Mouse (Mus musculus) heart, embryonic 12.5 days (tissue): ENCODE measurements around the gene Zdhhc13. TPM values are rescaled to one million over a fixed set of nuclear protein-coding genes. Genes with fewer than 3 reads are reported as not detected.

Experiments used
- ATAC-seq: fragments of 200-750 bp; cut with Nextera tagmentation; 2 replicates; pipeline ENCODE4 v1.8.0; 2017; ENCODE audit warnings: moderate TSS enrichment, moderate library complexity; ENCODE audit not compliant: insufficient number of reproducible peaks, low FRiP score
- H3K27ac ChIP-seq: fragments of 300-500 bp; sonication (generic); 2 replicates; pipeline ENCODE4 v1.5.1; 2016; ENCODE audit warnings: mild to moderate bottlenecking, moderate library complexity; ENCODE audit not compliant: poor library complexity, severe bottlenecking
- H3K27me3 ChIP-seq: fragments of 300-500 bp; sonication (generic); replicated peaks from 2 replicates; pipeline ENCODE4 v1.6.1; 2016; ENCODE audit warnings: mild to moderate bottlenecking, moderate library complexity
- H3K36me3 ChIP-seq: fragments of 300-500 bp; sonication (generic); 2 replicates; pipeline ENCODE4 v1.6.1; 2016; ENCODE audit warnings: mild to moderate bottlenecking, moderate library complexity
- H3K4me1 ChIP-seq: fragments of 300-500 bp; sonication (generic); replicated peaks from 2 replicates; pipeline ENCODE4 v1.6.1; 2016; ENCODE audit warnings: mild to moderate bottlenecking
- H3K4me2 ChIP-seq: fragments of 300-500 bp; sonication (generic); 2 replicates; pipeline ENCODE4 v1.6.1; 2016; ENCODE audit warnings: mild to moderate bottlenecking, moderate library complexity
- H3K4me3 ChIP-seq: fragments of 300-500 bp; sonication (generic); 2 replicates; pipeline ENCODE4 v1.5.1; 2016; ENCODE audit warnings: mild to moderate bottlenecking
- H3K9ac ChIP-seq: fragments of 300-500 bp; sonication (generic); 2 replicates; pipeline ENCODE4 v1.6.1; 2016; ENCODE audit warnings: mild to moderate bottlenecking, moderate library complexity
- H3K9me3 ChIP-seq: fragments of 300-500 bp; sonication (generic); replicated peaks from 2 replicates; pipeline ENCODE4 v1.6.1; 2016; ENCODE audit warnings: mild to moderate bottlenecking, moderate library complexity
- WGBS: fragments of 180-500 bp; shearing (Covaris S2); methylation state at CpG from one replicate; pipeline ENCODE4 v1.1.7; 2016; 5-methylcytosine and 5-hydroxymethylcytosine counted together
- polyA plus RNA-seq: library from polyadenylated mRNA; unstranded; fragments of >200 nt; fragmentation: Nextera tagmentation; extraction: Ambion mirVana; gene quantifications from 2 replicates; pipeline ENCODE4 v1.2.1, GENCODE M21; 2016

Gene Zdhhc13
- polyA plus RNA-seq, 1 experiment from 2014 or later: 36.1 TPM

- H3K4me2 ChIP-seq: peak overlapping the region; percentile 82
- no peak for ATAC-seq
- H3K4me1 ChIP-seq: peaks cover 9% of the 10 kb centered on the region
- H3K4me3 ChIP-seq: peak overlapping the region; percentile 97
- WGBS: 53% methylated on average over 3 of the region's 3 CpGs
- no peaks in the 10 kb centered on the region for H3K9me3 ChIP-seq
- no peaks in the 10 kb centered on the region for H3K36me3 ChIP-seq
- no peaks in the 10 kb centered on the region for H3K27me3 ChIP-seq
- no peak overlapping the region for H3K9ac ChIP-seq
- H3K27ac ChIP-seq: 0 out of 2 replicates have a peak overlapping the region, but pooled peaks have one; percentile 6
These were observed 455 bp upstream of the Zdhhc13 start for GRCm38 (mm10) chr7:48788348-48788747.

DNA sequence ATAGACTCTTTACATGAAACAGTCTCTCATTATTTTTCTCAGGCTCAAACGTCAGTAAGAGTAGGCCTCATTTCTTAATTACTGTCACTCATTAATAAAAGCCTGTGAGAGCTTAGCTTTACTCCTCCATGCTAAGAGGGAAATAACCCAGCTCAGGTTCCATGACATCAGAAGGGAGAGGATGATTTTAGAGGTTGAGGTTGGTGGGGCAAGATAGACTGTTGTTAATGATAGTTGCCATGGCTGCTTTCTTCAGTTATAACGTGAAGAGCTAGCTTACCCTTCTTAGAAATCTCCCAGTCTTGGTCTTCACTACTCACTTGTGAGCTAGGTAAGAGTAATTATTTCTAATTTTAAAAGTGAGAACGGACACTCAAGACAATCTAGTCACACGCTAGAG, 1.3 kb downstream of the Zdhhc13 start:
- no peaks in the 10 kb centered on the region for H3K27me3 ChIP-seq
- no peak overlapping the region for H3K4me3 ChIP-seq
- no peak overlapping the region for H3K9ac ChIP-seq
- 58% methylated on average over 4 of the region's 4 CpGs for WGBS
- H3K4me2 ChIP-seq: 0 out of 2 replicates have a peak overlapping the region, but pooled peaks have one; percentile 40
- H3K4me1 ChIP-seq: peaks cover 9% of the 10 kb centered on the region
- H3K9me3 ChIP-seq: no peaks in the 10 kb centered on the region
- 0 out of 2 replicates have a peak, but pooled peaks cover 5% of the 10 kb centered on the region for H3K36me3 ChIP-seq
- H3K27ac ChIP-seq: no peak overlapping the region
- no peak for ATAC-seq

DNA sequence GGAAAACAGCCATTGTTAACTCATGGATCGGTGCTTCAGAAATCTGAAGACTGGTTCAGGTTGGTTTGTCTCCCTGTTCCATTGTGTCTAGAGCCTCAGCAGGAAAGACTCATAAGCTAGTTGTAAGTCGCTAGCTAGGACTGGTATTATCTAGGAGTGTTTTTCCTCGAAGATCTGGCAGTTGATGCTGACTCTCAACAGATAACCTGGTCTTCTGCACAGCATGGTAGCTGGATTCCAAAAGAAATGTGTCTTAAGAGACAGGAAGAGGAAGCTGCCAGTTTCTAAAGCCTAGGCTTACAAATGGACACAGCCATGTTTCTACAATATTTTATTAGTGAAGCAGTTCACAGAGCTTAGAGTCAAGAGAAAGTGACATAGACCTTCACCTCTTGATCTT, 2.6 kb downstream of the Zdhhc13 start:
- Histone ChIP-seq H3K27me3 (no peaks in the 10 kb centered on the region), H3K9ac (no peak overlapping the region), H3K36me3 (peaks cover 9% of the 10 kb centered on the region; the same call in 1 of the 2 replicates), H3K4me3 (no peak overlapping the region), H3K27ac (no peak overlapping the region), H3K9me3 (no peaks in the 10 kb centered on the region), H3K4me1 (peaks cover 9% of the 10 kb centered on the region), H3K4me2 (no peak overlapping the region)
- no peak for ATAC-seq
- 75% methylated on average over 3 of the region's 3 CpGs for WGBS

DNA sequence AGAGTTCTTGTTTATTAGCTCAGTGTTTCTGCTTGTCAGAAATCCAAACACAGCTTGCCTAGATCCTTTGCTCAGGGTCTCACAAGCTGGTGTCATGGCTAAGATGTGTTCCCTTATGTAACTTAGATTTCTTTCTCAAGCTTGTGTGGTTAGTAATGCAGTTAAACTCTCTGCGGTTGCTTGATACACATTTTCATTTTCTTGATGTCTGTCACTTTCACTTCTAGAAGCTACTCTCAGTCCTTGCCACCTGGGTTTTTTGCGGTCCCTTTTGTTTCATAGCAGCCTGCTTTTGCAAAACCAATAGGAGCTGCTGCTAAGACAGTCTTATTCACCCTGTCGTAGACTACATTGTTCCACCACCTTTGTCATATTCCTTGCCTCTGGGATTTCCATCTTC, 6.3 kb downstream of the Zdhhc13 start:
- no peak overlapping the region for H3K27ac ChIP-seq
- peaks cover 11% of the 10 kb centered on the region for H3K4me1 ChIP-seq
- no peak for ATAC-seq
- no peak overlapping the region for H3K4me3 ChIP-seq
- no peak overlapping the region for H3K9ac ChIP-seq
- peaks cover 12% of the 10 kb centered on the region for H3K36me3 ChIP-seq
- no peaks in the 10 kb centered on the region for H3K9me3 ChIP-seq
- no peak overlapping the region for H3K4me2 ChIP-seq
- WGBS: 87% methylated on average over 3 of the region's 3 CpGs
- no peaks in the 10 kb centered on the region for H3K27me3 ChIP-seq

DNA sequence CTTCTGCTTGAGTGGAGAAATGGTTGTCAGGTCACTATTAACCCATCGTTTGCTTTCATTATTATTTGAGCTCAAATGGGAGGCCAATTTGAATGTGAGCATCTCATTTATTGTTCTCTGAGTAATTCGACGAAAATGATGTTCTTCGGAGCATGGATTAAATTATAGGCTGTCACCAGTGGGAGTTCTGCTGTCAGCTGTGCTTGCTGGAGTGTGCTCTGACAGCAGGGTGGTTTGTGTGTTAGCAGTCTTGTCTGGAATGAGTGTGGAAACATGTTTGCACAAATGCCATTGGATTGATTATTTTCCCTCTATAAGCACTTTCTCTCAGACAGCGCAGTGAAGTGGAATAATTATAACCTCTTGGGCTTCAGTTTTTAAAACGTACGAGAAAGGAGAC, 14.6 kb downstream of the Zdhhc13 start:
- no peak overlapping the region for H3K4me2 ChIP-seq
- H3K9ac ChIP-seq: no peak overlapping the region
- WGBS: 90% methylated on average over 7 of the region's 7 CpGs
- no peaks in the 10 kb centered on the region for H3K9me3 ChIP-seq
- H3K36me3 ChIP-seq: peaks cover 51% of the 10 kb centered on the region
- H3K4me1 ChIP-seq: no peaks in the 10 kb centered on the region
- no peak overlapping the region for H3K4me3 ChIP-seq
- no peak for ATAC-seq
- H3K27ac ChIP-seq: no peak overlapping the region
- no peaks in the 10 kb centered on the region for H3K27me3 ChIP-seq

- H3K36me3 ChIP-seq: peaks cover 56% of the 10 kb centered on the region
- H3K9ac ChIP-seq: no peak overlapping the region
- H3K27me3 ChIP-seq: no peaks in the 10 kb centered on the region
- no peak overlapping the region for H3K4me3 ChIP-seq
- no peaks in the 10 kb centered on the region for H3K4me1 ChIP-seq
- H3K9me3 ChIP-seq: no peaks in the 10 kb centered on the region
- H3K27ac ChIP-seq: no peak overlapping the region
- no peak overlapping the region for H3K4me2 ChIP-seq
- 80% methylated on average over 4 of the region's 4 CpGs for WGBS
- ATAC-seq: no peak
These were observed 17.8 kb downstream of the Zdhhc13 start for GRCm38 (mm10) chr7:48806587-48806986.

DNA sequence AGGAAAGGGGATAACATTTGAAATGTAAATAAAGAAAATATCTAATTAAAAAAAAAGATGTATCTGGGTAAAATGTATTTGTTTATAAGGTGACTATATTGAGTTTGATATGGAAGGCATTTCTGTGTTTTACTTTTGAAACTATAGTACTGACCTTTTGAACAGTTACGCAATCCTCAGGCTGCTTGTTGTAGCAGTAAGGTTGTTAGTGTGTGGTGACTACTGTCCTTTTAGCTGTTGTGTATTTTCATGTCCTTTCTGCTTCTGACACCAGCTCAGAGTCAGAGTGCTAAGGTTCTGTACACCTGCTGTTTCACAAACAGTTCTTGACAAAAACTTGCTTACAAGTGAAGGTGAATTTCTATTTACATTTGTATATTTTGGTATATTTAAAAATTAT, 21.8 kb downstream of the Zdhhc13 start:
- H3K36me3 ChIP-seq: peaks cover 55% of the 10 kb centered on the region
- 91% methylated on average over 1 of the region's 1 CpGs for WGBS
- no peaks in the 10 kb centered on the region for H3K27me3 ChIP-seq
- H3K4me2 ChIP-seq: no peak overlapping the region
- no peak overlapping the region for H3K4me3 ChIP-seq
- H3K4me1 ChIP-seq: no peaks in the 10 kb centered on the region
- H3K9me3 ChIP-seq: no peaks in the 10 kb centered on the region
- H3K27ac ChIP-seq: no peak overlapping the region
- ATAC-seq: no peak
- H3K9ac ChIP-seq: no peak overlapping the region

GRCm38 (mm10) chr7:48812358-48812757, 23.6 kb downstream of the Zdhhc13 start:
- Histone ChIP-seq H3K36me3 (peaks cover 50% of the 10 kb centered on the region), H3K4me3 (no peak overlapping the region), H3K9ac (no peak overlapping the region), H3K4me2 (no peak overlapping the region), H3K27ac (no peak overlapping the region), H3K27me3 (no peaks in the 10 kb centered on the region), H3K9me3 (no peaks in the 10 kb centered on the region), H3K4me1 (no peaks in the 10 kb centered on the region)
- ATAC-seq: no peak

DNA sequence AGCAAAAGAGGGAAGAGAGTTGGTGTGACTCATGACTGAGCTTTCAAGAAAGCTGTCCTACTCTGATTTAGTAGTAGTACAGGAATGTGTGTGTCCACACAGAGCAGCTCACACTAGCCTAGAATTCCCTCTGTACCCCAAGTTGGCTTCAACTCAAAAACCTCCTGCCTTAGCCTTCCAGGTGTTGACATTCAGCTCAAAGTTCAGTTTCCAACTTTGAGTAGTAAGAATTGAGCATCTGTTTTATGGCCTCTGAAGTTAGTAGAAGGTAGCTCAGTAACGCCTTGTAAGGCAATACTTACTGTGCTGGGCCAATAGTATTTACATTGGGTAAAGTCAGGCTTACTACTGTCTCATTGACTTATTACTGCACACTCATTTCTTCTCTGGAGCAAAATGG, 24.8 kb downstream of the Zdhhc13 start:
- no peak for ATAC-seq
- Histone ChIP-seq H3K27me3 (no peaks in the 10 kb centered on the region), H3K4me3 (no peak overlapping the region), H3K9ac (no peak overlapping the region), H3K4me2 (no peak overlapping the region), H3K4me1 (no peaks in the 10 kb centered on the region), H3K27ac (no peak overlapping the region), H3K9me3 (no peaks in the 10 kb centered on the region), H3K36me3 (peaks cover 50% of the 10 kb centered on the region)
- 82% methylated on average over 1 of the region's 1 CpGs for WGBS

- Histone ChIP-seq H3K27ac (no peak overlapping the region), H3K9me3 (no peaks in the 10 kb centered on the region), H3K9ac (no peak overlapping the region), H3K4me2 (no peak overlapping the region), H3K4me3 (no peak overlapping the region), H3K4me1 (peaks cover 25% of the 10 kb centered on the region), H3K27me3 (no peaks in the 10 kb centered on the region), H3K36me3 (peaks cover 69% of the 10 kb centered on the region)
- 90% methylated on average over 5 of the region's 5 CpGs for WGBS
- ATAC-seq: no peak
These were observed 32.9 kb downstream of the Zdhhc13 start for GRCm38 (mm10) chr7:48821654-48822053.

- Histone ChIP-seq H3K9ac (no peak overlapping the region), H3K4me3 (no peak overlapping the region), H3K27ac (no peak overlapping the region), H3K36me3 (peaks cover 74% of the 10 kb centered on the region), H3K4me2 (no peak overlapping the region), H3K4me1 (peaks cover 32% of the 10 kb centered on the region), H3K9me3 (no peaks in the 10 kb centered on the region), H3K27me3 (no peaks in the 10 kb centered on the region)
- 92% methylated on average over 3 of the region's 3 CpGs for WGBS
- no peak for ATAC-seq
These were observed 34.8 kb downstream of the Zdhhc13 start for GRCm38 (mm10) chr7:48823621-48824020.

DNA sequence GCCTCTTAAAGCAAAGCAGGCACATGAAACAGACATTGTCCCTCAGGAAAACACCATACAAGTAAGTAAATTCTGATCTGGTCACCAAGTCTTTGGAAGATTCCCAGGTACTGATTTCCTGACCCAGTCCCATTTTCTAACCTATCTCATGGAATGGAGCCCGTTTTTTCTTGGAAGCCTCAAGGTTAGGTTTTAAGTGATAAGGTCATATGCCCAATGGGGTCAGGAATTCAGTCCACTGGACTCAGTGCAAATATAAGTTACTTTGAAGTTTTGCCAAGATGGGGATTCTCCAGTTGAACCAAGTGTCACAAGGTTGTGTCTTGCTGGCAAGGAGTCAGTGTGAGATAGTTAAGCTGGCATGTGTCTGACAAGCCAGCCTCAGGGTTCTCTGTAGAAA, 35.9 kb downstream of the Zdhhc13 start:
- 35% methylated on average over 1 of the region's 1 CpGs for WGBS
- H3K36me3 ChIP-seq: peaks cover 64% of the 10 kb centered on the region
- no peak overlapping the region for H3K9ac ChIP-seq
- ATAC-seq: 0 out of 2 replicates have a peak, but pooled peaks have one; percentile 19
- H3K4me2 ChIP-seq: no peak overlapping the region
- no peaks in the 10 kb centered on the region for H3K9me3 ChIP-seq
- peaks cover 40% of the 10 kb centered on the region for H3K4me1 ChIP-seq
- no peak overlapping the region for H3K4me3 ChIP-seq
- H3K27me3 ChIP-seq: no peaks in the 10 kb centered on the region
- H3K27ac ChIP-seq: peak overlapping the region; percentile 69
